Mouse (Mus musculus) spleen, postnatal 36 days (tissue): ENCODE measurements around the gene Tns1.
A peak's percentile ranks its signal among the peaks of the same experiment; 100 is the strongest.

Source experiments
- DNase-seq, 2 experiments: peaks; one replicate each; pipeline ENCODE4 v3.0.0; 2022; ENCODE audit warnings: low spot score in 2 of 2, mixed read lengths in 1 of 2

Gene Tns1

GRCm38 (mm10) chr1:74121821-74122576 lies 2.2 kb downstream of the Tns1 start:
- DNase-seq = no peak

DNA sequence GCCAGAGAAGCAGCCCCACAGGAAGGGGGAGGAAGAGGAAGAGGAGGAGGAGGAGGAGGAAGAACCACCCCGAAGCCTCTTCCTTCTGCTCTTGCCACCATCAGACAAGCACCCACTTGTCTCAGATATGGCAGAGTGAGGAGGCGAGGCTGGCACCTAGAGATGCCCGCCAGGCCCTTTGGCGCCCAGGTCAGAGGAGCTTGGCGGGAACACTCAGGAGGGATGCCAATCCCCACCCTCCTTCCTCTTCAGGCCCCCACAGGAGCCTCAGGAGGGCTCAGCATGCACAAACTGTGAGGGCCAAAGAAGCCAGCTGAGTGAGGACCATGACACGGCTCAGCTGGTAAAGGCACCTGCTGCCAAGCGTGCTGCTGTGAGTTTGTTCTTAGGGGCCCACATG lies 3.1 kb downstream of the Tns1 start:
- DNase-seq = no peak

GRCm38 (mm10) chr1:74119115-74119514 lies 5.1 kb downstream of the Tns1 start:
- no peak for DNase-seq

- DNase-seq = no peak
Measured at GRCm38 (mm10) chr1:74117876-74118275, 6.4 kb downstream of the Tns1 start.

DNA sequence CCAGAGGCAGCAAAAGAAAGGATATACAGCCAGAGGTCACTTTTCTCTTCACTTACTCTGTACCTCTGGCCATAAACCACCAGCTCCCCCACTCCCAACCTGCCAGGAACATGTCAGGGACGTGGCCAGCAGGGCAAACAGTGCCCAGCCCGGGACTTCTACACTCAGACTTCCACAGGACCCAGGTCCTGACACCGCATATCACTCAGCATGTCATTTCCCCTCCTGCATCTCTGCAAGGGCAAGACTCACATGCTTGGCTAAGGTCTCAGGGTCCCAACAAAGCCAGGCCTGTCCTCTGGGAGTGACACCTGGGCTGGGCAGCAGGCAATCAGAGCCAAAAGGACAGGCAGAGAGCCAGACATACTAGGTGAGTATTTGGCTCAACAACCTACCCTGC lies 11.2 kb downstream of the Tns1 start:
- DNase-seq = no peak

- no peak for DNase-seq
Measured at GRCm38 (mm10) chr1:74111696-74112030, 12.6 kb downstream of the Tns1 start.

DNA sequence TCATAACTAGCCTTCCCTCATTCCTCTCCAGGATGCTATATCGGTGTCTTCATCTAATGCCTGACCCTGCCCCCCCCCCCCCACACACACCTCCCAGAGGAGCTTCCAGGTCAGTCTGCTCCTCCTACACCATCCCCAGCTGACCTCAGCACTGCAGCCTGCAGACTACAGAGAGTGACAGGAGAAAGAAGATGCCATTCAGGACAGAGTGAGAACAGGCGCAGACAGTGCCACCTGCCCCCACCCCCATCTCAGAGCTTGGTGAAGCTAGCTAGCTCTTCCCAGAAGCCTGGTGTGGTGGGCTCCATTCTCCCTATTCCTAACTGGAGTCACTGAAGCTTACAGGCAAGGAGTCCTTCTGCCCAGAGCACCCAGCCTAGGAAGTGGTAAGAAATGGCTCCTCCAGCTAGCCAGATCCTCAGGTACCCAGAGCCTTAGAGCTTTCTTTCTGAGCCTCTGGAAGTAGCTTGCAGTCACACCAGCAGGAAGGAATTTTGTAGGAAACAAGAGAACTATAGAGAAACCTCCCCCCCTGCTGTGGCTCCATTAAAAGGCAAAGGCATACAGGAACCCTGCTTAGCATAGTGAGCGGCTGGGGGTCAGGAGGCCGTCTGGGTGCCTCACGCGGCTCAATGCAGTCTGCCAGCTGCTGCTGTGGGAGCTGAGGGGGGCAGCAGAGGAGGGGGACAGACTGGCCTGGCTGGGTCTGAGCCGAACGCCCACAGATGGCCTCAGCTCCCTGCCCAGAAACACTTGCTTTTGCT lies 13.1 kb downstream of the Tns1 start:
- no peak for DNase-seq

DNA sequence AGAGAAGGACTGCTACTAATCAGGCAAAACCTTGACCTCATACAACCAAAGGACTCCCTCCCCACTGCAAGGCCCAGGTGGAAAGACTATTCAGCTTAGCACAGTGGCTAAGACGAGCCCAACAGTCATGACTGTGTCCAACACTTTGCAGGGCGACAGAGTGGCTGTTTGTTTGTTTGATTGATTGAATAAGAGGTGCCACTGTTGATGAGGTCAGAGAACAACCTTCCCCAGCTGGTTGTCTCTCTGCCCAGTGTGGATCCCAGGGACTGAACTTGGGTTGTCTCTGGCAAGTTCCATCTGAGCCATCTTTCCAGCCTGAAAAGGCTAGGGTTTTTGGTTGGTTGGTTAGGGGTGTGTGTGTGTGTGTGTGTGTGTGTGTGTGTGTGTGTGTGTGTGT lies 14.6 kb downstream of the Tns1 start:
- DNase-seq = no peak

- no peak for DNase-seq
Measured at GRCm38 (mm10) chr1:74107931-74108618, 16.2 kb downstream of the Tns1 start.

DNA sequence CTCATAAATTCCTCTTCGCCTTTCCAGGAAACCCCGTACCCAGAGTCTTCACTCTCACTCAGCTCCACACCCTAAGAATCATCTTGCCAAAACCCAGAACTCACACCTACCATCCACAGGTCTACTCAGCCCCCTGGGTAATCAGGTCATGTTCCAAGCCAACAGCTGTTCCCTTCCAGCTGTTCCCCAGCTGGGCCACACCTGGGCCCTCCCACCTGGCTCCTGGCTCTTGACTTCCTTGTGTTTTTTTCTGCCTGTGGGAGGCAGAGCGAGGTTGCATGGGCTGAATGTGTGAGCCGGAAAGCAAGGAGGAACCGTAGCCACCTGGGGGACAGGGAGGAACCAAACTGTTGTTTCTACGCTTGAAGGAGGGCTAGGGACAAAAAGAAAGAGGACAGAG lies 18.0 kb downstream of the Tns1 start:
- DNase-seq = no peak

DNA sequence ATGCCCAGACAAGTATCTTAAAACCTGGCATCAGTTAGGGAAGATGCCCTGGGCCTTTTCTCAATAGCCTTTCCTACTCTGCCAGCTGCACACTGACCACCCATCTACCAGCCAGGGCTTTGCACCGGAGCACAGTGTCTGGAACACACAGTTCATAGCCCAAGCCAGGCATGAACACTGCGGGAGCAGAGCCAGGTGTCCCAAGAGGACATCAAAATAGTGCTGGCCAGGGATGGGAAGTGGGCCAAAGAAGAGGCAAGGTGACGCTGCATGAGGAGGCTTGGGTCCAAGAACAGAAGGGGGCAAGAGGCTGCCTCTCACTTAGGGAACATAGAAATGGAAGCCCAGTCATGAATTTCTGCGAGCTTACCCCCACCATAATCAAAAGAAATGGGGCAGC lies 18.6 kb downstream of the Tns1 start:
- DNase-seq = no peak

DNA sequence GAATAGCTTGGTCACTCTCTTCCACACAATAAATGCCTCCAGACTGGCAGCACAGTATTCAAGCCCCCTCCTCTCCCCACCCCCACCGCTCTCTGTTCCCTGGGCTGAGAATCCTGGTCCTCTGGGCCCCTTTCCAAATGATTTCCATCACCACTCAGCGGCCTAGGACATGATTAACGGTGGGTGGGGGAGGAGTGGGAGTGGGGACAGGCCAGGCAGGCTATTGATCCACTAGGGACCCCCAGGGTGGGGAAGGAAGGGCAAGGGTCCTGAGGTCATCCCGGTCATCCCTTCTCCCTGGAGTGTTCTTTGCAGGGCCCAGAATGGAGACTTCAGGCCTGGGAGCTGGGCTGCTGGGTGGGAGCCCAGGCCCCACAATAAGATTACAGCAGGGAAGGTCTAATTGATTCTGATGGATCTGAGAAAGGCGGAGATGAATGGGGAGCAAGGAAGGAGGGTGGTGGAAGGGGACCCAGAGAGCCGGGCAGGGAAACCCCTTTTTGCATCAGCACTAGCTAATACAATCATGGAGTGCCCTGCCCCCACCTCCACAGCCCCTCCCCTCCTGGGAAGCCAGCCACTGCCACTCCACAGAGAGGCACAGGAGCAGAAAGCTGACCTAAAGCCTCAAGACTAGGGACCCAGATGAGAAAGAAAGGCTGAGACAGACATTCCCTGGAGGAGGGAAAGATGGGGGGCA lies 20.4 kb downstream of the Tns1 start:
- no peak for DNase-seq

DNA sequence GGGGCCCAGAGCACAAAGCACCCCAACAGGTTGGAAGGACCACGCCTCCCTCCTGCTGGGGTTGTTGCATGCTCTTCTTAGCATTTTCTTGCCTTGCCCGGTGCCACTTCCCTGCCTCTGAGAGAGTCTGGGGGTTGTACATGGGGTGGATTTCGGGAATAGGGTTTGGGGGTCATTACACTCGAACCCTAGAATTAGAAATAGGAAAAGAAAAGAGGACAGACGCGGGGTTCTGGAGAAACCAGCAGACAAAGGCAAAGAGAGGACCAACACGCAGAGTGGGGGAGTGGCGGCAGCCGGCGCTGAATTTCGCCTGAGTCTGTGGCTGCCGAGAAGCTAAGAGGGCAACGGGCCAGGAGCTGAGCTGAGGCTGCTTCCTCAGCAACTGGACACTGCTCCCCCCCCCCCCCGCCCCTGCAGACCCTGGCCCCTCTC lies 25.2 kb downstream of the Tns1 start:
- DNase-seq = no peak

GRCm38 (mm10) chr1:74098004-74099000 lies 25.9 kb downstream of the Tns1 start:
- DNase-seq = no peak

- no peak for DNase-seq
Measured at GRCm38 (mm10) chr1:74095728-74096127, 28.5 kb downstream of the Tns1 start.

DNA sequence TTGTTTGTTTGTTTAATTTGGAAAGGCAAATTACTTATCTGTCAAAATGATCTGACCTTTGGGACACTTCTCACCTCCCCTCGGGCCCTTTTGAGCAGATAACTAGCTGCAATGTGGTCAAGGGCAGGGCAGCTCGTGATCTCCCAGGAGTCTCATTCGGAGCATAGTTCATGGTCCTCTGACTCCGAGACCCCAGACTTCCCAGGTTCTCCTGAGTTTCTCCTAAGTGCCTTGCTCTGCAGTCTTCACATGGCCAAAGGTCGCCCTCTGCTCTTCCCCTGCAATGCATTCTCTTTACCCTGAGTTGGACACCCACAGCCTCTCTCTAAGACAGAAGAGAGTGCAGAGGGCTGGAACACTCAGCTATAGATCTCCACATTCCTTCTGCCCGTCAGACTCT lies 29.0 kb downstream of the Tns1 start:
- no peak for DNase-seq

GRCm38 (mm10) chr1:74094497-74095270 lies 29.6 kb downstream of the Tns1 start:
- DNase-seq = peak; percentile 70 to 76

DNA sequence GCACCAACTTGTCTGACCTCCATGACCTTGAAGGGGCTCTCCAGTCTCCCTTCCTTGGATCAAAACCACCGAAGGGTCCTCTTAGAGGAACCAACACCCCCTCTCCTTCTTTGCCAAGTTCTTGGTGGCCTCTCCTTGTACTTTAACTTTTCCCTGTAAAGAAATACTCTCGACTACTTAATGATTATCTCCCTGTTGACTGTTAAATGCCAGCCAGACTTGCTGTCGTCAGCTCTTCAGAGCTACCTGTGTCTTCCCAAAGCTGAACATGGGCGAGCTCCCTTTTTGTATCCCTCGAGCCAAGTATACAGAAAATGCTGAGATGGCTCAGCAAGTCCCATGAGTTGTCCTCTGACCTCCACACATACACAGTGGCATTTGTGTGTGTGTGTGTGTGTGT lies 30.8 kb downstream of the Tns1 start:
- no peak for DNase-seq

DNA sequence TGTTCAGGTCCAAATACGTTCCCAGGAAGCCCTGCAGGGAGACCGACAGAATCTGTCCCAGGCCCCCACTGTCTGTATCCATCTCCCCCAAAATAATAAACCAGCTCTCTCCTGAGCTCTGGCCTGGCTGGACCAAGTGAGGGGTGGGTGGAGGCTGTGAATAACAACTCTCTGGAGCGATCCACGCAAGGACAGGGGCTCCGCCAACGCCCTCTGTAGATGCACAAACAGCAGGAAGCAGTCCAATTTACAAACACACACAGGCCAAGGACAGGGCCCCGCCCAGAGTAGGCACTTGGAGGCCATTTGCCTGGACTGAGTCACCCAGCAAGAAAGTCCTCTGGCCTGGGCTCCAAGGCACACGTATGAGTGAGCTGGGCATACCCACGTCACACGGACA lies 32.0 kb downstream of the Tns1 start:
- DNase-seq = no peak

DNA sequence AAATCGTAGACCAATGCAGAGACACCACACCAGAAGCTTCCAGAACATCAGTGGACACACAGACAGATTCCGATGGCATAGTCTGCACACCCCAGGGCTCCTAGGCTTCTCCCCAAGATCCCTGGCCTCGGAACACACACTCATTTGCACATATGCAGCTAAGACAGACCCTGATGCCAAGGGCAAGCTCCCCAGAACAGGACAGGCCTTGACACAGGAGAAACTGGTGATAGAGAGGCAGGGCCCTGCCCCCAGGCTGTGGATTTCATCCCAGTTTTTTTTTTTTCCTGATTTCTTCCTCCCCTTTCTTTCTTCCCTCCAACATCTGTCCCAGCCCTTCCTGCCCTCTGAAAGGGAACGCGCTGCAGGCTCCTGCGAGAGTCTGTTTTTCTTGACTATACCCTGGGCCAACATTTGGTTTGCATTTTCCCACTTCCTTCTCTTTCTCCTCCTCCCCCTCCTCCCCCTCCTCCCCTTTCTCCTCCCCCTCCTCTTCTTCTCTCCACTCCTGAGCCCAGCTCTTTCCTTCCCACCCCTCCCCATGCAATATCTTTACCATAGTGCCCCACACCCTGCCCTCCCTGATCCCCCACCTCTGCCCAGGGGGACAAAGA lies 32.5 kb downstream of the Tns1 start:
- no peak for DNase-seq
